Mouse (Mus musculus) inflammation-experienced regulatory T-cells, adult 6 months (primary cell): ENCODE measurements around the gene Slc35f6. TPM values are rescaled to one million over a fixed set of nuclear protein-coding genes. Genes with fewer than 3 reads are reported as not detected.
"Not testable (repeated sequence)": the region's sequence is repeated elsewhere in the genome, so short reads cannot be mapped to it uniquely, and the experiment has no call there.

ENCODE experiments used
- ATAC-seq: one replicate; pipeline ENCODE4 v1.8.0; 2017
- polyA plus RNA-seq, 3 experiments: library from polyadenylated mRNA; unstranded; fragments of 100-300 nt; shearing (Covaris generic); gene quantifications; one replicate each; pipeline ENCODE4 v1.2.1; 2017

Slc35f6 gene
- polyA plus RNA-seq, 3 experiments from 2014 or later, result 13.9 to 16.4 (median 14.8) TPM

DNA sequence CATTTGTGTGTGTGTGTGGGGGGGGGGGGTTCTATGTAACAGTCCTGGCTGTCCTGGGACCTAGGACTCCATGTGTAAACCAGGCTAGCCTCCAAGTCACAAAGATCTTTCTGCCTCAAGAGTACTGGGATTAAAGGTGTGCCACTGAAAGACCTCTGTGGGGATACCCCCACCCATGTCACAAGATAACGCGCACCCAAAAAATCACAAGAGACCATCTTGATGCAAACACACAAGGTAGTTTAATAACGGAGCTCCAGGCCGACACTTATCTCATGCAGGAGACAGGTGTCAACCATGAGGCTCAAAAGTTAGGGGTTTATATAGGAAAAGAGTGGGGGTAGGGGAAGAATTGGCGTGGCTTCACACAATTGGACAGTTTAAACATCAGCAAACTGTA is 13.1 kb downstream of the Slc35f6 start:
- no peak for ATAC-seq

DNA sequence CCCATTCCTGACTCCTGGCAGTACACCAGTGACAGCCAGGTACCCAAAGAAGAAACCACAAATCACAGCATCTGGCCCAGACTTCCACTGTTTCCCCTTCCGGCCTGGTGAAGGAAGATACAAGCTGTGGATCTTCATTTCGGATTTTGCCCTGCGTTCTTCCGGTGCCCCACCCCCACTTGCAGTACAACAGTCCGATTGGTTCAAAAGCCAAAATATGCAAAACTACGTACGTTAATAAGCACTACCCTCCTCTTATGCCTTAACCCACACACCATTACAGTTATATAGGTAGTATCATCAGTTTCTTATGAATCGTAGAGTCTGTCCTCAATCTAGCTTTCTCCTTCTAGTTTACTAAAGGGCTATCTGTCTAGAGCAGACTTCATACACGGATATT is 17.6 kb downstream of the Slc35f6 start:
- no peak for ATAC-seq

DNA sequence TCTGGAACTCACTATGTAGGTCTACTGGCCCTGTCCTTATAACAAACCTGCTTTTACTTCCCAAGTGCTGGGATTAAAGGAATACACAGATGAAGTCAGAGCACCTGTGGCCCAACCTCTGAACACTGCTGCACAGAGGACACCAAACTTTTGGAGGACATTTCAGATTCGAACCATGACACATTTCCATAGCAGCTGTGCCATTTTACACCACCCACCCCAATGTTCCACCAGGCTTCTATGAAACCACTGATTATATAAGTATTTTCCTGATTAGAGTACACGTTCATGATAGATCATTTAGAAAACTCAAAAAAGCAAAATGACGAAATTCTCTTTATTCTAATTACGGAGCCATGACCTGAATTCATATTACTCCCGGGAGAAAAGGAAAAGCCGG is 18.2 kb downstream of the Slc35f6 start:
- ATAC-seq, result no peak

DNA sequence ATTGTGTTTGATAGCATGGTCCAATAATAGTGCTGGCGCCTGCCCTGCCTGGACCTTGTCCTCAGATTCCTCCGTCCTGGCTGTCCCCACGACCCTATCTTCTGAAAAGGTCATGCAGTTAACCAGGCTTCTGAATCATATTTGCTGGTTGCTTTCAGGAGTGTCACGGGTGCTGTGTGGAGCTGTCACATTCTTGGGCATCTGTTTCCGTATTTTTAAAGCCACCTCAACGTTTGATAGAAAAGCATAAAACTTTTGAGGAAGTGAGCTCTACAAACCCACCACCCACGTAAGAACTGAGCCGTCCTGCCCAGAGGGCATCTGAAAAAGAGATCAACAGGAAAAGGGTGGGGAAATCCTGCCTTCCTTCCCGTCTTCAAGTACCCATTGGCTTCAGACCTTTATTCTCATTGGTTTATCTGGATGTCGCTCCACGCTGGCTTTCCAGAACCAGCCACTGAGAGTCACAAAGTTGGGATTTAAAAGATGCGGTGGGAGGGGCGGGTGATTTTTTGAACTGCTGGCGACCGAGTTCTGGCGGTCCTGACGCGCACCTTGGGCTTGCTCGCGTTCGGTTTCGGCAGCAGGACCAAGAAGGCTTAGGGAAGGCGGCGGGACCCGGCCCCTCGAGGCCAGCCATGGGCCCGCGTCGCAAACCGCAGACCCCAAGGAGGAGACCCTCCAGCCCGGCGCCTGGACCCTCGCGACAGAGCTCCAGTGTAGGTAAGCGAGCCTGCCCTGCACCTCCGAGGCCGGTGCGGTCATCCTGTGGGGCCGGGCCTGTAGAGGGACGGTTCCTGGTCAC is 18.9 kb downstream of the Slc35f6 start, which contains the start of gene Cenpa:
Gene Cenpa (plus strand): TSS at position 387 of the 805 bp plus-strand sequence.
- peak; percentile 98 for ATAC-seq

DNA sequence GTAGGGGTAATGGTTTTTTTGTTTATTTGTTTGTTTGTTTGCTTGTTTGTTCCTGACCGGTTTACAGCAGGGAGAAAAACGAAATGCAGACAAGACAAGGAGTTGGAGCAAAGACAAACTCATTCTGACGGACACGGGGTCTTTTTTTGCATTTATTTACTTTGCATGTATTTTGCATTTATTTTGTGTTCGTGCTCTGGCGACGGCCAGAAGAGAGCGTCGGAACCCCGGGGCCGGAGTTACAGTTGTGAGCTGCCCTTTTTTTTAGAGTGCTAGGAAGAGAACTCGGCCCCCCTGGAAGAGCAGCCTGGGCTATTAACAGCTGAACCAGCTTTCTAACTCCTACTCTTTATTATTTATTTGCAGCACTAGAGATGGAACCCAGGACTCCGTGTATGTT is 19.5 kb downstream of the Slc35f6 start:
- ATAC-seq, result no peak

DNA sequence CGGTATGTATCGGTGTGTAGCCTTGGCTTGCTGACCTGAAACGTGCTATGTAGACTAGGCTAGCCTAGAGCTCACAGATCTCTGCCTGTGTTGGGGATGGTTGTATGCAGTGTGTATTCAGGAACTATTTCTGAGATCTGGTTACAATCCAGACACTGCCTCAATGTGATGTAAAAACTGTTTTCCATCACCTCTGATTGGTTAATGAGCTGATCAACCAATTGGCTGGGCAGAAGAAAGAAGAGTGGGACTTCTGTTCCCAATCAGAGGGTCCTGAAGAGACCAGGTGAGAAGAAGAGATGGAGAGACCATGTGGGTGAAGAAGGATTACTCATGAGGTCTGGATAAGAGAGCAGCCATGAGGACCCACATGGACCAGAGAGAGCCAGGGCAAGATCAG is 20.0 kb downstream of the Slc35f6 start:
- ATAC-seq, result no peak

DNA sequence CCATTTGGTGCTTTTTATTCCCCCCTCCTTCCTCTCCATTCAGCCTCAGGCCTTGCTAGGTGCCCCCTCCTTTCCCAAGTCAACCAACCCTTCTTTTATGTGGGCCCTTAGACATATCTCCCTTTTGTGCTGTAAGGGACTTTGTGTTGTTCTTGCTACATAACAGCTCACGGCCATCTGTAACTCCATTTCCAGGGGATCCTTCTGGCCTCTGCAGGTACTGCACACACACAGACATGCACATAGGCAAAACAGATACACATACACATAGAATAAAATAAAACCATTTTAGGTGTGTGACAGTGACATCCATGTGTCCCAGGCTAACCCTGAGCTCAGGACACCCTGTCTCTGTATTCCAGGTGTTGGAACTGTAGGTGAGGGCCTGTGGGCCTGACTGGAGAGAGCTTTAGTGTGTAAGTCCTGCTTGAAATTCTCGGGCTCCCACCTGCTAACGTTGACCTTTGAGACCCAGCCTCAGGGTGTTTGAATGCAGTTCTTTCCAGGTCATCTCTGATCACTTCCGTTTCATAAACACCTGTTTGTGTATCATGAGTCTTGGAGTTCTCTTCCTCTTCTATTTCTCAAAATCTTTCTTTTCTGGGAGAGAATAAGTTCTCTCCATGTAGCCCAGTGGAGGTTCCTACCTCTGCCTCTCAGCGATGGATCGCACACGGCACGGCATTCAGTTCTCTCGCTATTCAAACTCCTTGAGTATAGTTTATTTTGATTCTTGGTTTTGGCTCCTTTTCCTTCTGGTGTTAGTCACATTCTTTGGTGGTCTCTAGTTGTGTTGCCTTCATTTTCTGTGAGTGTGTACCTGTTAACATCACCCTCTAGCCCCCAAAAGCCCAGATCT is 21.1 kb downstream of the Slc35f6 start:
- ATAC-seq, result no peak

DNA sequence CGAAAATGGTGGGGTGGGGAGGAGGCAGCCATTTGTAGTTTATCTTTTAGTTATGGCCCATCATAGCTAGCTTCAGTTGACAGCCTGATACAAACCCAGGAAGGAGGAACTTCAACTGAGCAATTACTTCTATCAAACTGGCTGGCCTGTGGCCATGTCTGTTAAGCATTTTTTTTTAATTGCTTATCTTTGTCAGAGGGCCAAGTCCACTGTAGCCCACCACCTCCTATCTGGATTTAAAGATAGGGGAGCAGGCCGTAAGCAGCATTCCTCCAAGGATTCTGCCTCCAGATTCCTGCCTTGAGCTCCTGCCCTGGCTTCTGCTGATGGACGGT is 21.7 kb downstream of the Slc35f6 start:
- no peak for ATAC-seq

DNA sequence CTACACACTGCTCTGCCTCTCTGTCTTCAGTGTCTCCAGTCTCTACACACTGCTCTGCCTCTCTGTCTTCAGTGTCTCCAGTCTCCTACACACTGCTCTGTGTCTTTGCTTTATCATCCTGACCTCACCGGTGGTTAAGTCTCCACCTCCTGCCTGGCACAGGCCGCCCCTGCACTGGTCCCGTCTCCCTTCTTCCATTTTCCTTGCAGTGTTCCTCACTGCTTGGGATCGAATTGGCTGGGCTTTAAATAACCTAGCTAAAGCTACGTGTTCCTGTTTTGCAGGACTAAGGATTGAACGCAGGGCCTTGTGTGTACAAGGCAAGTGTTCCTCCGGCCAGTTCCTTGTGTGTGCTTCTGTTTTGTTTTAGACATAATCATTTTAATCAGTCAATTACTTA is 22.4 kb downstream of the Slc35f6 start:
- no peak for ATAC-seq

DNA sequence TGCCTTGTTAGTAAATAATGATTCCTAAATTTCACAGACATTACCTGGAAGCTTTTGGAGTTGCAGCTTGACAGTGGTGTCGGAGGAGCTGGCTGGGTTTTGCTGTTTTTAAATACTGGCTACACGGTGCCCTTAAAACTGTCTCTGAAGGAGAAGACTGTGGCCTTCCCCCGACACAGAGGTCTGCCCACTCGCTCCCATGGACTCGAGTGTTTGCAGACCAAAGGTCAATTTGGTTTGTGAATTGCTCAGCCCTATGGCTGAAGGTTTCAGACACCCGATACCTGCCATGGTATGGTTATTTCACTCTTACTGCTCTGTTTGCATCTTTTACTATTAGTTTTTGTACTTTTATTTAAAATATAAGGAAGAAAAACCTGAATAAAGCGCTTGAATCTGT is 26.3 kb downstream of the Slc35f6 start:
- no peak for ATAC-seq

DNA sequence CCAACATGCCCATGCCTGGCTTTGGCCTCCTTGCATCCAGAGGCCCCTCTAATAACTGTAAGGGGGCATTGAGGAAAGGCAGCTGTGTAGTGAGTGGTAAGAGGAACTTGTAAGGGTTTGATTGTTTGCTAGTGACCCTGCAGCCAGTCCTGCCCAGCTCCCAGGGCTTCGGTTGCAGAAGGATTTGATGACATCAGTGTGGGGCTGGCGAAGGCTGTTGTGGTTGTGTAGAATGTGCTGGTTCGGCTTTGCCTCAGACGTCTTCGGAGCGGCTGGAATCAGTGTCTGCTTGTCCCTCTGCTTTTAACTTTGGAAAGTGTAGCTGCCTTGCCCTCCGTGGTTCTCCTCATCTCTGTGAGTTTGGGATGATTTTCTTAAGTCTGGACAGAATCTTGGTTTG is 29.1 kb downstream of the Slc35f6 start:
- no peak for ATAC-seq

DNA sequence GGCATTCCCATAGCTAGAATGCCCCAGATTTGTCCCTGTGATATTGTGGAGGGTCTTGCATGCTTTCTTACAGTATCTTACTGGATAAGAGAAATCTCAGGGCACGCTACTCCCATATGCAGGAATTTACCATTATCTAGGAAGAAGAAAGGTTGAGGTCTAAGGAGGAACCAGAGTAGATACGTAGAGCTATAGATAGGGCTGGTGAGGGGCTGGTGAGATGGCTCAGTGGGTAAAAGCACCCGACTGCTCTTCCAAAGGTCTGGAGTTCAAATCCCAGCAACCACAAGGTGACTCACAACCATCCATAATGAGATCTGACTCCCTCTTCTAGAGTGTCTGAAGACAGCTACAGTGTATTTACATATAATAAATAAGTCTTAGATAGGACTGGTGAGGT is 30.3 kb downstream of the Slc35f6 start:
- not testable (repeated sequence) for ATAC-seq

DNA sequence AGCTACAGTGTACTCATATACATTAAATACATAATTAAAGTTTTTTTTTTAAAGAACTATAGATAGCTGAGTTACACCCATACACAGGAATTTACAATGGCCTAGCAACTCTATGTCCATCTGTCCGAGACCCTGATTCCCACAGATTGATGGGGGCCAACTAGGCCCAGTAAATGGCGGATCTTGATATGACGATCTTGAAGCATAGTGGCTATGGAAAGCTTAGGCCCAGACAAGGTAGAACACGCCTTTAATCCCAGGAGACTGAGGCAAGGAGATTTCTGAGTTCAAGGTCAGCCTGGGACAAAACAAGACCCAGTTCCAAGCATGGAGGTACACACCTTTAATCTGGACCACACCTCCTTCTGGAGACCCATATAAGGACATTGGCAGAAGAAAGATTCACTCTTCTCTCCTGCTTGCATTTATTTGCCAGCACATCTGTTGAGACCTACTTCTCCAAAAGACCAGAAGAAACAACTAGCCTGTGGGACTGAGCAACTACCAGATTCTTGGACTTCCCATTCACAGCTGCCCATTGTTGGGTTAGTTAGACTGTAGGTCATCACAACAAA is 31.1 kb downstream of the Slc35f6 start:
- ATAC-seq, result no peak

DNA sequence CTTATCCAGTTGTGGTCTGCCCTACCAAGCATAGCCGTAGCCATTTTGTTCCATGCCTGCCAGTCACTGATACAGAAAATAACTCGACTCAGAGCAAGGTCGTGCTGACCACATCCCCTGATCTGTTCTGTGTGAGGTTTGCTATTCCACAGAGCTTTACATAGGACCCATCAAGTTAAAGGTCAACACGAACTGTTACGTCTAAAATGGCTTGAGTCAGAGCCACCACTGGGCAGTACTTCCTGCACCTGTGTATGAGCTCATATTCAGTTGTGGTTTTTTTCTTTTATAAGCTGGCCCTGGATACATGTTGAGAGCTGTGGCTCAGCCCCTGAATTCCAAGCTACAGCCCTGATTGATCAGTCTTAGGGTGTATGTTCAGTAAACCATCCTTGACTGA is 31.9 kb downstream of the Slc35f6 start:
- no peak for ATAC-seq

DNA sequence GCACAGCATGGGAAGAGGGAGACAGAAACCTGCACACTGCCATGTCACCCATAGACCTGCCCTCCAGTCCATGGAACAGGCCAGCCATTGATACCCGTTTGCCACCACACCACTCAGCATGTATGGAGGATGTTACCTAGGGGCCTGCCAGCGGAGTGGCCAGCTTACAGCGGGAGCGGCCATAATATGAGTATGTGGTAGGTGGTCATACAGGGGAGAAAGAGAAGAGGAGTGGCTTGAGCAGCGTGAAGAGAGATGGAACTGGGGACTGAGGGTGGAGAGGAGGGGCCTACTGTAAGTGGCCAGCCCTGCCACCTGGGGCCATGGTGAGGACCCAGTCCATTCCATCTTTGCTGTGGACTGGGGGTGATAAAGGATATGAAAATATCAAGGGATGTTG is 34.2 kb downstream of the Slc35f6 start:
- ATAC-seq, result no peak

DNA sequence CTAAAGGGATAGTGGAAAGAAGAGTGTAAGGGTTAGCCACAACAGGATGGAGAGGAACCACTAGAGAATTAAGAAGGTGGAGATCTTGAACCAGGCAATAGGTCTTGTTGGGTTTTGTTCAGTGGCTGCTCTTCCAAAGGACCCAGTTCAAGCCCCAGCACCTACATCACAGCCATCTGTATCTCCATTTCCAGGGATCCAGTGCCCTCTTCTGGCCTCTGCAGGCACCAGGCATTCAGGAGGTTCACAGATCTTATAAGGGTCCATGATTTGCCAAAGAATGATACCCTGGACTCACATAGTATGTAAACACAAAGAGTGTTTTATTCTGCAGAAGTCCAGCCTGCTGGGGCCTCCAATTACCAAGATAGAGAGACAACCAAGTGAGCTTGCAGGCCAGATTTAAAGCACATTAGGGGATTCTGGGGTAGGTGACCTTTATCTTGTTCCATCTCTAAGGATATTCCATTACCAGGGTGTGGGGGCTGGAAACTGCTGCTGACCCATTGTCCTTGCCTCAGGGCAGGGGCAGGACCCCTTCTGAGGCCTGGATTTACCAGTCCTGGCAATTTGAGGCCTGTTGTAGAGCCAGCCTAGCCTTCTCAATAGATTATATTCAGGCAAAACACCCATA is 35.4 kb downstream of the Slc35f6 start:
- ATAC-seq, result no peak

DNA sequence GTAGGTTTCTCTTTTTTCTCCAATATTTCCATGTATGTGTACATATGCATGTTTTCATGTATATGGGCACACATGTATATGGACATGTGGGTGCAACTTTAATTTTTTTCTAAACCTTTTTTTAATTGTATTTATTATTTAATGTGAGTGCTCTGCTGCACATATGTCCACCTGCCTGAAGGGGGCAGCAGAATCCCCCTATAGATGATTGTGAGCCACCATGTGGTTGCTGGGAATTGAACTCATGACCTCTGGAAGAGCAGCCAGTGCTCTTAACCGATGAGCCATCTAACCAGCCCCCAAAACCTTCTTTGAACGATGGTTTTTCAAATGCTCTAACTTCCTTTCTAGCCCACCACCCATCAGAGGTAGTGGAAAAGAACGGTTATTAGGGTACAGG is 36.3 kb downstream of the Slc35f6 start:
- ATAC-seq, result no peak

DNA sequence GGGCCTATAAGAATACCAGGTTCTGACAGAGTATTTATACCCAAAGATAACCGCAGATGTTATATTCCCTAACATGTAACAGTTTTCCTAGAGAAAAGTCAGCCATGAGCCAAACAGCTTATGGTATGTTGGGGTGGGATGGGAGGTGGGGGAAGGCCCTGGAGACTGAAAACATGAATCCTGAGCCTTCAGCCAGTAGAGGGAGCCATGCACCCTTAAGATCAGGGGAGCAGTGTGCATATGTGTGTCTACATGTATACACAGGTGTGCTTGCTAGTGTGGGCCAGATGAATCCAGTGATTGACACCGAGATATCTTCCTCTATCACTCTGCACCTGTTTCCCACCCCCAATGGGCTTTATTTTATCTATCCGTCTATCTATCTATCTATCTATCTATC is 39.0 kb downstream of the Slc35f6 start:
- no peak for ATAC-seq

DNA sequence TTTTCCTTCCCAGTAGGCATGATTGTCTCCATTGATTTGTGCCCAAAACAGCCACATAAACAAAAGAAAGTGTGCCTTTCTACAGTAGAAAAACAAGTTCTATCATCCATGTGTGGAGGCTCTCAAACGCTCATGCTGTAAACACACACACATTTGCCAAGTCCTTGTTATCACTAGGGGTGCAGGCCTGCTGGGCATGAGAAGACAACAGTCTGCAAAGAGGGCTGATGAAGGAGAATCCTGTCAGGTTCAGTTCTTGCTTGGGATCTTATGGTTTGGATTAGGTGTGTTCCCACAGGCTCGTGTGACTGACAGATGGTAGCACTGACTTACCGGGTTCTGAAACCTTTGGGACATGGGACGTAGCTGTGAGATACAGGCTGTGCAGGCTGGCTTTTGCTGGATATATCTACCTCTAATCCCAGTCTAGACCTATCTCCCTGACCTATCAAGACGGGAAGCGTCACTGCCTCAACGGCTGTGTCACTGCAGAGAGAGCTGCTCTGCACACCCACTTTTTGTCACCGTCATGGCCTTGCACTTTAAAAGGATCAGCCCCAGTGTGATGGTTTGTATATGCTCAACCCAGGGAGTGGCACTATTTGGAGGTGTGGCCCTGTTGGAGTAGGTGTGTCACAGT is 52.7 kb downstream of the Slc35f6 start:
- ATAC-seq, result no peak

DNA sequence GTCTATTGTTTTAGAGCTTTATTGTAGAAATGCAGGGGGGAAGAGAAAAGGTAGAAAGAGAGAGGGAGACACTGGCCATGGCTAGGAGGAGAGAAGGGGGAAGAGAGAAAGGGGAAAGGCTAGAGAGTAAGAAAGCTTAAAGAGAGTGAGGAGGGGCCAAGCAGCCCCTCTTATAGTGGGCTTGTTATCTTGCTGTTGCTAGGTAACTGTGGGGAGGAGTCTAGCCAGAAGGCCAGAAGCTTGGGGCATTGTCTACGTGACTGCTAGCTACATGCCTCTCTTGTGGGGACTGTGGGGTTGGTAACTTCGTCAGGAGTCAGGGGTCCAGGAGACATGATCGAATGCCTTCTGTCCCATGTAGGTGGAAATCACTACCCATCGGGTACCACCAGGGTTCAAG is 53.6 kb downstream of the Slc35f6 start:
- ATAC-seq, result not testable (repeated sequence)

DNA sequence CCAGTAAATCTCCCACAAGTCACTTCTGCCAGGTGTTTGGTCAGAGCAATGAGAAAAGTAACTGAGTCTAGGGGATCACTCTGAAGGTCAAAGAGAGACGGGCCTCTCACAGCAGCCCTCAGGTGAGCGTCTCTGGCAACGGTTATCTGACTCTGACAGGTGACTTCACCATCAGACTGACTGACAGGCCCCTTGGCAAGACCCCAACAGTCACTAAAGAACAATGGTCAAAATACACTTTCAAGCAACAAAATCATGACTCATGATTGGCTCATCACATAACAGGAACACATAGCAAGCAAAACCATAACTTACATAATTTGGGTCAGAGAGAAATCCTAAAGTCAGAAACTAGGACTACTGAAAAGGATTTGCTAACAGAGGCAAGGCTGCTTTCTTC is 54.1 kb downstream of the Slc35f6 start:
- ATAC-seq, result no peak
